Mouse (Mus musculus) hindbrain, embryonic 14.5 days (tissue): ENCODE measurements around the gene Doc2a. TPM values are rescaled to one million over a fixed set of nuclear protein-coding genes. Genes with fewer than 3 reads are reported as not detected.
A peak's percentile ranks its signal among the peaks of the same experiment; 100 is the strongest.

Source experiments
- ATAC-seq: fragments of 200-750 bp; cut with Nextera tagmentation; 2 replicates; pipeline ENCODE4 v1.8.0; 2017; ENCODE audit warnings: moderate number of reproducible peaks, mild to moderate bottlenecking, moderate TSS enrichment, moderate library complexity; ENCODE audit not compliant: low FRiP score
- DNase-seq: peaks from one replicate; pipeline ENCODE4 v3.0.0-alpha.2; 2015; ENCODE audit warnings: low spot score
- H3K27ac ChIP-seq: fragments of 300-500 bp; sonication (generic); 2 replicates; pipeline ENCODE4 v1.5.1; 2014; ENCODE audit warnings: mild to moderate bottlenecking, moderate library complexity
- H3K27me3 ChIP-seq: fragments of 300-500 bp; sonication (generic); 2 replicates; pipeline ENCODE4 v1.6.1; 2014; ENCODE audit warnings: mild to moderate bottlenecking, low read length, mixed read lengths; ENCODE audit not compliant: control insufficient read depth, insufficient read depth
- H3K36me3 ChIP-seq: fragments of 300-500 bp; sonication (generic); replicated peaks from 2 replicates; pipeline ENCODE4 v1.6.1; 2014; ENCODE audit not compliant: control insufficient read depth, insufficient read depth
- H3K4me1 ChIP-seq: fragments of 300-500 bp; sonication (generic); replicated peaks from 2 replicates; pipeline ENCODE4 v1.6.1; 2014; ENCODE audit warnings: antibody characterized with exemption, low read length, mixed read lengths; ENCODE audit not compliant: control insufficient read depth, insufficient read depth
- H3K4me2 ChIP-seq: fragments of 300-500 bp; sonication (generic); replicated peaks from 2 replicates; pipeline ENCODE4 v1.6.1; 2014; ENCODE audit warnings: mild to moderate bottlenecking, moderate library complexity
- H3K4me3 ChIP-seq: fragments of 300-500 bp; sonication (generic); replicated peaks from 2 replicates; pipeline ENCODE4 v1.5.1; 2014; ENCODE audit warnings: mild to moderate bottlenecking, low read length
- H3K9ac ChIP-seq: fragments of 300-500 bp; sonication (generic); 2 replicates; pipeline ENCODE4 v1.6.1; 2014
- H3K9me3 ChIP-seq: fragments of 300-500 bp; sonication (generic); 2 replicates; pipeline ENCODE4 v1.6.1; 2016; ENCODE audit warnings: low read length; ENCODE audit not compliant: control insufficient read depth
- WGBS: fragments of 180-500 bp; shearing (Covaris S2); extraction: QIAGEN DNeasy Blood & Tissue Kit; methylation state at CpG from one replicate; pipeline ENCODE4 v1.1.7; 2014; 5-methylcytosine and 5-hydroxymethylcytosine counted together
- polyA plus RNA-seq: library from polyadenylated mRNA; unstranded; fragments of >200 nt; fragmentation: Nextera tagmentation; extraction: Ambion mirVana; gene quantifications from 2 replicates; pipeline ENCODE4 v1.2.1, GENCODE M21; 2014

Gene Doc2a
- polyA plus RNA-seq, 1 experiment from 2014 or later = 16.5 TPM

- Histone ChIP-seq H3K36me3 (peaks cover 49% of the 10 kb centered on the region), H3K9ac (peak overlapping the region; percentile 59), H3K4me3 (peak overlapping the region; percentile 50), H3K4me2 (peak overlapping the region; percentile 84), H3K27me3 (no peaks in the 10 kb centered on the region), H3K4me1 (peaks cover 24% of the 10 kb centered on the region), H3K27ac (no peak overlapping the region), H3K9me3 (no peaks in the 10 kb centered on the region)
- 73% methylated on average over 5 of the region's 5 CpGs for WGBS
- ATAC-seq = no peak
- no peak for DNase-seq
Observed at GRCm38 (mm10) chr7:126860987-126861386, 13.8 kb downstream of the Doc2a start.

- Histone ChIP-seq H3K9ac (peak within 1 kb of the TSS; percentile 59), H3K27ac (peak within 1 kb of the TSS; percentile 89), H3K9me3 (no peaks in the 10 kb centered on the region), H3K27me3 (no peaks in the 10 kb centered on the region), H3K36me3 (peaks cover 49% of the 10 kb centered on the region), H3K4me3 (peak within 1 kb of the TSS; percentile 50), H3K4me1 (peaks cover 24% of the 10 kb centered on the region), H3K4me2 (peak within 1 kb of the TSS; percentile 84)
- WGBS = 5% methylated on average over 42 of the region's 42 CpGs
- ATAC-seq = peak; percentile 87
- peak; percentile 96 for DNase-seq
Observed at GRCm38 (mm10) chr7:126861429-126862130, 14.4 kb downstream of the Doc2a start, which contains the start of gene Hirip3. Hirip3 (plus strand) TSS chr7:126861972.

GRCm38 (mm10) chr7:126862147-126862784 lies 15.1 kb downstream of the Doc2a start, which contains the start of gene Ino80e:
Ino80e (minus strand) TSS chr7:126862377.
- no peaks in the 10 kb centered on the region for H3K27me3 ChIP-seq
- H3K36me3 ChIP-seq = peaks cover 50% of the 10 kb centered on the region
- ATAC-seq (peak; percentile 58), DNase-seq (peak; percentile 99)
- H3K27ac ChIP-seq = peak within 1 kb of the TSS; percentile 89
- peak within 1 kb of the TSS; percentile 84 for H3K4me2 ChIP-seq
- H3K9ac ChIP-seq = peak within 1 kb of the TSS; percentile 59
- H3K4me1 ChIP-seq = peaks cover 24% of the 10 kb centered on the region
- under 1% methylated on average over 41 of the region's 41 CpGs for WGBS
- H3K9me3 ChIP-seq = no peaks in the 10 kb centered on the region
- peak within 1 kb of the TSS; percentile 50 for H3K4me3 ChIP-seq

GRCm38 (mm10) chr7:126863791-126864190 lies 16.6 kb downstream of the Doc2a start:
- Histone ChIP-seq H3K4me1 (peaks cover 24% of the 10 kb centered on the region), H3K27me3 (no peaks in the 10 kb centered on the region), H3K27ac (no peak overlapping the region), H3K9me3 (no peaks in the 10 kb centered on the region), H3K9ac (peak overlapping the region; percentile 59; the same call in 1 of the 2 replicates), H3K36me3 (peaks cover 63% of the 10 kb centered on the region), H3K4me2 (peak overlapping the region; percentile 84), H3K4me3 (0 out of 2 replicates have a peak overlapping the region, but pooled peaks have one; percentile 50)
- ATAC-seq = no peak
- DNase-seq = no peak
- WGBS = 59% methylated on average over 6 of the region's 6 CpGs

- Histone ChIP-seq H3K4me1 (peaks cover 15% of the 10 kb centered on the region), H3K27me3 (no peaks in the 10 kb centered on the region), H3K4me2 (no peak overlapping the region), H3K9ac (no peak overlapping the region), H3K4me3 (no peak overlapping the region), H3K36me3 (peaks cover 87% of the 10 kb centered on the region), H3K27ac (no peak overlapping the region), H3K9me3 (no peaks in the 10 kb centered on the region)
- ATAC-seq (no peak), DNase-seq (no peak)
- WGBS = 91% methylated on average over 2 of the region's 2 CpGs
Observed at GRCm38 (mm10) chr7:126867534-126867933, 20.3 kb downstream of the Doc2a start.

GRCm38 (mm10) chr7:126868003-126868402 lies 20.8 kb downstream of the Doc2a start:
- no peak for ATAC-seq
- H3K4me1 ChIP-seq = peaks cover 10% of the 10 kb centered on the region
- H3K9ac ChIP-seq = no peak overlapping the region
- H3K9me3 ChIP-seq = no peaks in the 10 kb centered on the region
- WGBS = 89% methylated on average over 12 of the region's 12 CpGs
- DNase-seq = no peak
- peaks cover 92% of the 10 kb centered on the region for H3K36me3 ChIP-seq
- no peak overlapping the region for H3K27ac ChIP-seq
- no peak overlapping the region for H3K4me3 ChIP-seq
- no peaks in the 10 kb centered on the region for H3K27me3 ChIP-seq
- H3K4me2 ChIP-seq = no peak overlapping the region

GRCm38 (mm10) chr7:126869780-126870519 lies 22.7 kb downstream of the Doc2a start:
- Histone ChIP-seq H3K4me3 (no peak overlapping the region), H3K36me3 (peaks cover 100% of the 10 kb centered on the region), H3K9me3 (no peaks in the 10 kb centered on the region), H3K27me3 (no peaks in the 10 kb centered on the region), H3K27ac (no peak overlapping the region), H3K9ac (no peak overlapping the region), H3K4me1 (no peaks in the 10 kb centered on the region), H3K4me2 (no peak overlapping the region)
- 93% methylated on average over 23 of the region's 23 CpGs for WGBS
- ATAC-seq (no peak), DNase-seq (no peak)

- Histone ChIP-seq H3K27me3 (no peaks in the 10 kb centered on the region), H3K27ac (no peak overlapping the region), H3K4me3 (no peak overlapping the region), H3K9me3 (no peaks in the 10 kb centered on the region), H3K9ac (no peak overlapping the region), H3K4me1 (no peaks in the 10 kb centered on the region), H3K4me2 (no peak overlapping the region), H3K36me3 (peaks cover 100% of the 10 kb centered on the region)
- 93% methylated on average over 2 of the region's 2 CpGs for whole genome bisulfite sequencing
- no peak for ATAC-seq
- no peak for DNase-seq
Observed at GRCm38 (mm10) chr7:126870520-126870891, 23.3 kb downstream of the Doc2a start.

- H3K4me1 ChIP-seq = peaks cover 13% of the 10 kb centered on the region
- no peak overlapping the region for H3K9ac ChIP-seq
- ATAC-seq (no peak), DNase-seq (no peak)
- no peak overlapping the region for H3K4me2 ChIP-seq
- H3K27ac ChIP-seq = no peak overlapping the region
- peaks cover 79% of the 10 kb centered on the region for H3K36me3 ChIP-seq
- H3K9me3 ChIP-seq = no peaks in the 10 kb centered on the region
- no peak overlapping the region for H3K4me3 ChIP-seq
- no peaks in the 10 kb centered on the region for H3K27me3 ChIP-seq
- WGBS = 96% methylated on average over 1 of the region's 1 CpGs
Observed at GRCm38 (mm10) chr7:126877239-126877638, 30.0 kb downstream of the Doc2a start.
